Mouse (Mus musculus): ENCODE measurements around the gene Ugt1a8.
A peak's percentile ranks its signal among the peaks of the same experiment; 100 is the strongest.

GRCm38 (mm10) chr1:88262255-88262654, 174.6 kb downstream of the Ugt1a8 start:
- TF ChIP-seq CTCF (IDR thresholded peaks at IDR 0.05 in 2 of 3, conservative IDR thresholded peaks at IDR 0.05 in 1 of 3; ENCODE audit: control insufficient read depth in 1 of 3, insufficient read depth in 1 of 3, low read depth in 2 of 3, low read length in 3 of 3, poor library complexity in 1 of 3, severe bottlenecking in 1 of 3) = no peak
- peak in 1 of 2 experiments; percentile 59; a peak in 2 of 4 replicates for TF ChIP-seq POLR2A (IDR thresholded peaks at IDR 0.05; ENCODE audit: control insufficient read depth in 1 of 2, insufficient read depth in 1 of 2, low read depth in 1 of 2, low read length in 2 of 2, poor library complexity in 1 of 2)
- no peak; the same call in 1 of the 2 replicates for TF ChIP-seq RCOR1 (IDR thresholded peaks at IDR 0.05; ENCODE audit: low read depth, low read length)

All from MEL (cell line).